Mouse (Mus musculus) left cerebral cortex, adult 8-10 months (tissue): ENCODE results near the gene Epha6. TPM values are rescaled to one million over a fixed set of nuclear protein-coding genes. Genes with fewer than 3 reads are reported as not detected.
"Not testable (repeated sequence)": the region's sequence is repeated elsewhere in the genome, so short reads cannot be mapped to it uniquely, and the experiment has no call there.

Experiments
- DNase-seq, 2 experiments: peaks; one replicate each; pipeline ENCODE4 v3.0.0; 2022; ENCODE audit warnings: low spot score in 2 of 2
- total RNA-seq, 4 experiments: library from RNA; stranded (reverse); gene quantifications; 2 replicates each; pipeline ENCODE4 v1.2.4; 2022

The Epha6 gene
- total RNA-seq, 4 experiments from 2014 or later, result 57.6 to 70.6 (median 64.3) TPM

- no peak for DNase-seq
Observed at GRCm38 (mm10) chr16:60006857-60007568, 598.3 kb downstream of the Epha6 start.

DNA sequence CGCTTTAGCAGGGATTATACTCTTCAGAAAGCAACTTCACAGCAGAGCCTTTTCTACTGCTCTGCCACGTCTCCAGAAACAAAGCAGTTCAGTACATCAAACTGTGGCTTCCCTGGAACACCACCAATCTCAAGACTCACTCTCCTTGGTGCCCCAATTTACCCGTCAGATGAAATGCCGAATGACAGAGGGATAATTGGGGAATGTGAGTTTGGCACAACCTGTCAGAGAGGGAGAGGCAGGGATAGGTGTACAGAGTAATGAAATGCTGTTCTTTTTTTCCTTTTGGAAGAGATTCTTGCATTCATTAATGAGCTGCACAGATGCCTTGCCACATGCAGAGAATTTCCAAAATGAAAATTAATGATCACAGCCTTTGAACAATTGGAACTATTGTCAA is 635.5 kb downstream of the Epha6 start:
- no peak for DNase-seq

- DNase-seq, result no peak
Observed at GRCm38 (mm10) chr16:59955731-59956130, 649.6 kb downstream of the Epha6 start.

DNA sequence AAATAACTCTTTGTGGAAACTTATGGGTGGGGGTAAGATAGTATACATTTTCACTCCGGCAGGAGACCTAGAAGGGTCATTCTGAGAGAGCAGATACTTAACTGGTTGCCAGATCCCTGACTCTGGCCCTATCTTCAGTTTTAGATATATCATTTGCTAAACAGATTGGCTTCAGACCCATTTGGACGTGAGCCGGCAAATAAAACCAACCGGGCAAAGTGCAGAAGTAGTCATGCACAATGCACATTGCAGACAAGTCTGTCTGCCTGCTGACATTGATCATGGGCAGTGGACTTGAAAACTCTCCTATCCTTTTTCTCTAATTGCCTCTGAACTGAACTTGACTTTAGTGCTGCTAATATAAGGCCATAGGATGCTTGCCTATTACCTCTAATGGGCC is 681.6 kb downstream of the Epha6 start:
- DNase-seq, result no peak

- DNase-seq, result no peak
Observed at GRCm38 (mm10) chr16:59880073-59880472, 725.3 kb downstream of the Epha6 start.

DNA sequence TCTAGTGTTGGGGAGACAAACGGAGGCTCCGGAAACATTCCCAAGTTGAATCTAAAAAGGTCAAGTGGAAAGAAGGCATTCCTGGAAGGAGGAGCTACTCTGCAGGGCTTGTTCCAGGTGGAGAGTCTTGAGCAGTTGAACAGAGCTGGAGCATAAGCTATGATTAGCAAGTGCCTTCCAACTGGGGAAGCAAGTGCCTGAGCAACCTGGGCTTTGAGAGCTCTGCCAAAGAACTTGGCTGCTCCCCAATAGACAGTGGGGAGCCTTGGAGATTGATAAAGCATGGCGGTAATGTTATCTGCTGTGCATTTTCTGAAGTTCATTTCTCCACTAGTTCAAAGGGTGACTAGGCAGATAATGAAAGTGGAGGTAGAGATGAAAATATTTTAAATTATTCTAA is 733.5 kb downstream of the Epha6 start:
- no peak for DNase-seq

GRCm38 (mm10) chr16:59854160-59854717 is 751.1 kb downstream of the Epha6 start:
- no peak for DNase-seq

DNA sequence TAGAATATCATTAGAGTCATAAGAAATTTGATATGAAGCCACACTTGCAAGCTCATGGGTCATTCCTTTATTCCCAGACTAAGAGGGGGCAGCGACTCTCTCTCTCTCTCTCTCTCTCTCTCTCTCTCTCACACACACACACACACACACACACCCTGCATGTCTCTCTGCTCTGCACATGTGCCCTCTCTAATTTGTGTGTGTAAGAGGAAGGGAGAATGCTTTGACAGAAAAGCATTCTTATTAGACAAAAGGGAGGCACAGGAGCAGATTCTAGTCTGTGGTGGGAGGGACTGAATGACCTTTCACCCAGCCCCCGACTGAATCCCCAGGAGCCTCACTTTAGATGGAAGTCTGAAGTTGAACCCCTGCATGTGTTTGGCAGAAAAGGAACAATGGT is 752.6 kb downstream of the Epha6 start:
- no peak for DNase-seq

DNA sequence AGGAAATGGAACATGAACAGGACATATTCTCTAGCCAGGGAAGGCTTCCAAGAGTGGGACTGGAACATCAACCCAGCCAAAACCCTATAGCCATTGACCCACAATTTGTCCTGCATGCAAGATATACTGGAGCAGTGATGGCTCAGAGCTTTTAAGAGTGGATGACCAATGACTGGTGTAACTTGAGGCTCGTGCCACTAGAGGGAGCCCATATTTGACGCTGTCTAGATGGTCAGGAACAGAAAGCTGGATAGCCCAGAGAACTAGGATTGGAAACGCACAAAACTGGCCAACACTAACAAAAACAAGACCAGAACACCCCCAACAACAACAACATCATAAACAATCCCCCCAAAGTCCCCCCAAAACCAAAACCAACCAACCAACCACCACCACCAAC is 758.8 kb downstream of the Epha6 start:
- no peak for DNase-seq

GRCm38 (mm10) chr16:59836778-59837177 is 768.6 kb downstream of the Epha6 start:
- peak in 1 of 2 experiments; percentile 12 for DNase-seq

GRCm38 (mm10) chr16:59836304-59836703 is 769.0 kb downstream of the Epha6 start:
- no peak for DNase-seq

- no peak for DNase-seq
Observed at GRCm38 (mm10) chr16:59832468-59832867, 772.9 kb downstream of the Epha6 start.

DNA sequence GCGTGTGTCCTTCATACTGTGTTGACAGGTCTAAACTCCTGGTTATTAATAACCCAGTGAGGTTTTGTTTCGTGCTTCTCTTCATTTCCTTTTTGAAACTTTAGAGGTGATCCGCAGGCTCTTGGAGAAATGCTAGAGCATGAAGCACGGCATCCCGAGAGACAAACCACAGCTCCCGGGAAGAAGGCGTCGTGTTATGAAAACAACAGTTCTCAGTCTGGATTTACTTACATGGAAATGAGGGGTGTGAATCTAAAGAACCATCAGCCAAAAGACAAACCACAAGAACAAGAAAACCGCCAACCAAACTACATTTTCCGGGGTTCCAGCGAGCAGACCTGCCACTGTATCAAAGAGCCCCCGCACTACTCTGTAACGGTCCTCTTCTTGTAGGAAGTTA is 775.7 kb downstream of the Epha6 start:
- DNase-seq, result no peak

GRCm38 (mm10) chr16:59799790-59800189 is 805.5 kb downstream of the Epha6 start:
- DNase-seq, result not testable (repeated sequence)

DNA sequence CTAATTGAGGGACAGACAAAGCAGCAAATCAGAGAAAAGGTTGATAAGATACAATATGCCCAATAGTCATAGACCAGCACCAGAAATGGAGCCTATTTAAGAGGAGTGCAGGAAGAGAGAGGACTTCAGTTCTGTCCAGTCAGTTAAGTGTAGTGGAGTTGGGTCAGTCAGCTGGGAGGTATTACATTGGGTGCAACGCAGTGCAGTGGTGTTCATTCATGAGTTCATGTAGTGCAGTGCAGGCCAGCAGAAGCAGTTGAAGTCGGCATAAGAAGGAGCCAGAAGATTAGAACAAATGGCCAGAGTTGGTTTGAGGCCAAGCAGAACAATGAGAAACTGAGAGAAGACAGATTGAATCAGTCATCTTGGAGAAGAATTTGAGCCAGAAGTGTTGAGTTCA is 833.0 kb downstream of the Epha6 start:
- no peak for DNase-seq

DNA sequence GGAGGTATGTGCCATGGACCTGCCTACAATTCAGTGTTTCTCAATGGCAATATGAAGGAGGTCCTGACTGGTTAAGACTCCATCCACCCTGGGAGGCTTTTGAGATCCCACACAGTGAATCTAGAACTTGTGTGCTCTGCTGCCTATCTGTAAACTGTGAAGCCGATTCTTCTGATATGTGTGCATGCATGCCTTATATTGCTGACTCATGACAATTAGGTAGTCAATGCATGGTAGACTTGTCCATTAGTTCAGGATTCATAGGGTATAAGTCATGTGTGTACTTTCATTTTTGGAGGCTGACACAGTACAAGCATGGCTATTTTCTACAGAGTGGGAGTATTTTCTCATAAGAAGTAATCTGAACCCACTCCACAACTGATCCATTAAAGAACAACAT is 834.9 kb downstream of the Epha6 start:
- no peak for DNase-seq

- no peak for DNase-seq
Observed at GRCm38 (mm10) chr16:59769936-59770335, 835.4 kb downstream of the Epha6 start.

DNA sequence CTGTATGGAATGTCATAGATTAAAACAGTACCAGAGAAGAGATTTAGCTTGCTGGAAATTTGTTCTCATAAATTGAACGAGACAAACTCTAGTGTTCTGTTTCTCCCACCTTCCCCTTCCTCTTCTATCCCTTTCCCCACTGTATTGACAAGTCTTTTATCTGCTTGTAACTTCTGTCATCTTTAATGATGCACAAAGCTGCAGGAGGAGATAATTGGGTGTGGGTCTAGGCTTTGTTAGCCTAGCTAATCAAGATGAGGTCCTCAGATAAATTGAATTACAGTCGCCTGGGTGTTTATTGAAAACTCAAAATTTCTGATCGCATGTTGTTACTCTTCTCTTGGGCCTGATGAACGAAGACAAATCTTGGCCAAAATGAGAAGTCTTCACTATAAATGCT is 844.5 kb downstream of the Epha6 start:
- no peak for DNase-seq

DNA sequence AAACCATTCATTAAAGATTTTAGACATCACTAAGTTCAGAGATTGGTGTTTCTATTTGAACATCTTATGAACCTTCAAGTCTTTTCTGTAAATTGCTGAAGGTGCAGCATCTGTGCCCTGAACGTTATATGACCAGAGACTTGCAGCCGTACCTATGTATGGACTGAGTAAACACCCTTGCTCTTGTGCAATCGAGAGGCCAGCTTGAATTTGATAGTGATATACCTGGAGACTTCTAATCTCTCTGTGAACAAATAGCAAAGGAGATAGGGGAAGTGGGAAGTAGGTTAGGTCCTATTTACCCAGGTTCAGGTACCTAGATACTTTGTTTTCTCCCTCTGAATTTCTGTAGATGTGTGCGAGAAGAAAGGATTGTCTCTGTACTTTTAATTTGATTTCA is 854.4 kb downstream of the Epha6 start:
- DNase-seq, result no peak

DNA sequence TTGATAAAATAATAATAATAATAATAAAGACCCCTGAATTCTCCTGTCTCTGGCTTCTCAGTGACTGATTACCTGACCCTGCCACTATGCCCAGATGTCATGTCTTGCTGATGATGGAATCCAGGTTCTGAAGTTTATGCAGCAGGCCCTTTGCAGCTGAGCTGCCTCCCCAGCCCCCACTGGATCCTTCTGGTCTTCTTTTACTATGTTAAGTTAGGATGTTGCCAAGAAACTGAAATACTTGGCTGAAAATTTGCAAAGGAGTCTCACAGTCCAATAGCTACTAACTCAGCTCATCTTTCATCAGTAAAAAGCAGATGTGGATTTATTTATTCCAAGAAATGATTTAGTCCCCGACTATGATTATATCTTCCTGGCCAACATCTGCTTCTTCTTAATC is 861.7 kb downstream of the Epha6 start:
- no peak for DNase-seq

GRCm38 (mm10) chr16:59715524-59715923 is 889.8 kb downstream of the Epha6 start:
- DNase-seq, result no peak

- DNase-seq, result peak in 1 of 2 experiments; percentile 73
Observed at GRCm38 (mm10) chr16:59693230-59693629, 912.1 kb downstream of the Epha6 start.

GRCm38 (mm10) chr16:59689120-59689519 is 916.2 kb downstream of the Epha6 start:
- DNase-seq, result no peak
